Mouse (Mus musculus) limb, embryonic 12.5 days (tissue): ENCODE measurements around the gene Lsm3. TPM values are rescaled to one million over a fixed set of nuclear protein-coding genes. Genes with fewer than 3 reads are reported as not detected.

Experiments
- ATAC-seq: fragments of 200-750 bp; cut with Nextera tagmentation; 2 replicates; pipeline ENCODE4 v1.8.0; 2017; ENCODE audit warnings: low read depth, moderate TSS enrichment; ENCODE audit not compliant: insufficient number of reproducible peaks, insufficient read depth, low FRiP score, low TSS enrichment
- H3K27ac ChIP-seq: fragments of 300-500 bp; sonication (generic); 2 replicates; pipeline ENCODE4 v1.5.1; 2016; ENCODE audit warnings: mild to moderate bottlenecking, moderate library complexity
- H3K27me3 ChIP-seq: fragments of 300-500 bp; sonication (generic); 2 replicates; pipeline ENCODE4 v1.6.1; 2016; ENCODE audit warnings: mild to moderate bottlenecking, moderate library complexity
- H3K36me3 ChIP-seq: fragments of 300-500 bp; sonication (generic); 2 replicates; pipeline ENCODE4 v1.6.1; 2016; ENCODE audit warnings: mild to moderate bottlenecking, moderate library complexity
- H3K4me1 ChIP-seq: fragments of 300-500 bp; sonication (generic); replicated peaks from 2 replicates; pipeline ENCODE4 v1.6.1; 2016
- H3K4me2 ChIP-seq: fragments of 300-500 bp; sonication (generic); 2 replicates; pipeline ENCODE4 v1.6.1; 2016; ENCODE audit warnings: mild to moderate bottlenecking, moderate library complexity
- H3K4me3 ChIP-seq: fragments of 300-500 bp; sonication (generic); replicated peaks from 2 replicates; pipeline ENCODE4 v1.5.1; 2016; ENCODE audit warnings: mild to moderate bottlenecking
- H3K9ac ChIP-seq: fragments of 300-500 bp; sonication (generic); replicated peaks from 2 replicates; pipeline ENCODE4 v1.6.1; 2016; ENCODE audit warnings: mild to moderate bottlenecking, moderate library complexity
- H3K9me3 ChIP-seq: fragments of 300-500 bp; sonication (generic); 2 replicates; pipeline ENCODE4 v1.6.1; 2016; ENCODE audit warnings: mild to moderate bottlenecking, moderate library complexity
- WGBS: fragments of 180-500 bp; shearing (Covaris S2); methylation state at CpG from one replicate; pipeline ENCODE4 v1.1.7; 2016; 5-methylcytosine and 5-hydroxymethylcytosine counted together
- polyA plus RNA-seq: library from polyadenylated mRNA; unstranded; fragments of >200 nt; fragmentation: Nextera tagmentation; extraction: Ambion mirVana; gene quantifications from 2 replicates; pipeline ENCODE4 v1.2.1, GENCODE M21; 2016

The Lsm3 gene
- polyA plus RNA-seq, 1 experiment from 2014 or later, result 344 TPM

GRCm38 (mm10) chr6:91486736-91487453, 28.8 kb upstream of the Lsm3 start:
- Histone ChIP-seq H3K27me3 (no peaks in the 10 kb centered on the region), H3K4me3 (no peak overlapping the region), H3K4me1 (no peaks in the 10 kb centered on the region), H3K36me3 (peaks cover 97% of the 10 kb centered on the region), H3K9ac (no peak overlapping the region), H3K4me2 (no peak overlapping the region), H3K9me3 (no peaks in the 10 kb centered on the region), H3K27ac (no peak overlapping the region)
- ATAC-seq, result no peak
- 91% methylated on average over 15 of the region's 15 CpGs for WGBS

- no peaks in the 10 kb centered on the region for H3K4me1 ChIP-seq
- no peak overlapping the region for H3K9ac ChIP-seq
- peaks cover 97% of the 10 kb centered on the region for H3K36me3 ChIP-seq
- H3K4me2 ChIP-seq, result no peak overlapping the region
- H3K27me3 ChIP-seq, result no peaks in the 10 kb centered on the region
- H3K9me3 ChIP-seq, result no peaks in the 10 kb centered on the region
- H3K4me3 ChIP-seq, result no peak overlapping the region
- H3K27ac ChIP-seq, result no peak overlapping the region
- ATAC-seq, result no peak
- WGBS, result 87% methylated on average over 9 of the region's 9 CpGs
Measured at GRCm38 (mm10) chr6:91488496-91489212, 27.1 kb upstream of the Lsm3 start.

GRCm38 (mm10) chr6:91489872-91490271, 25.9 kb upstream of the Lsm3 start:
- Histone ChIP-seq H3K36me3 (peaks cover 95% of the 10 kb centered on the region), H3K4me1 (no peaks in the 10 kb centered on the region), H3K9me3 (no peaks in the 10 kb centered on the region), H3K9ac (no peak overlapping the region), H3K4me3 (no peak overlapping the region), H3K27me3 (no peaks in the 10 kb centered on the region), H3K4me2 (no peak overlapping the region), H3K27ac (no peak overlapping the region)
- ATAC-seq, result no peak
- WGBS, result 80% methylated on average over 10 of the region's 10 CpGs

GRCm38 (mm10) chr6:91491004-91491403, 24.7 kb upstream of the Lsm3 start:
- WGBS, result 79% methylated on average over 6 of the region's 6 CpGs
- peaks cover 95% of the 10 kb centered on the region for H3K36me3 ChIP-seq
- no peaks in the 10 kb centered on the region for H3K9me3 ChIP-seq
- H3K9ac ChIP-seq, result no peak overlapping the region
- no peak for ATAC-seq
- no peak overlapping the region for H3K4me2 ChIP-seq
- H3K4me3 ChIP-seq, result no peak overlapping the region
- H3K27ac ChIP-seq, result no peak overlapping the region
- no peaks in the 10 kb centered on the region for H3K27me3 ChIP-seq
- no peaks in the 10 kb centered on the region for H3K4me1 ChIP-seq

GRCm38 (mm10) chr6:91493053-91493452, 22.7 kb upstream of the Lsm3 start:
- Histone ChIP-seq H3K4me2 (no peak overlapping the region), H3K27ac (no peak overlapping the region), H3K9ac (no peak overlapping the region), H3K36me3 (peaks cover 95% of the 10 kb centered on the region), H3K4me1 (no peaks in the 10 kb centered on the region), H3K27me3 (no peaks in the 10 kb centered on the region), H3K9me3 (no peaks in the 10 kb centered on the region), H3K4me3 (no peak overlapping the region)
- no peak for ATAC-seq
- WGBS, result 87% methylated on average over 10 of the region's 10 CpGs

- Histone ChIP-seq H3K4me3 (no peak overlapping the region), H3K27ac (no peak overlapping the region), H3K36me3 (peaks cover 97% of the 10 kb centered on the region), H3K4me1 (no peaks in the 10 kb centered on the region), H3K9me3 (no peaks in the 10 kb centered on the region), H3K27me3 (no peaks in the 10 kb centered on the region), H3K4me2 (no peak overlapping the region), H3K9ac (no peak overlapping the region)
- ATAC-seq, result no peak
- 88% methylated on average over 8 of the region's 8 CpGs for WGBS
Measured at GRCm38 (mm10) chr6:91494526-91494925, 21.2 kb upstream of the Lsm3 start.

GRCm38 (mm10) chr6:91503302-91503701, 12.4 kb upstream of the Lsm3 start:
- Histone ChIP-seq H3K4me2 (no peak overlapping the region), H3K36me3 (peaks cover 99% of the 10 kb centered on the region), H3K27me3 (no peaks in the 10 kb centered on the region), H3K4me1 (no peaks in the 10 kb centered on the region), H3K4me3 (no peak overlapping the region), H3K9ac (no peak overlapping the region), H3K9me3 (no peaks in the 10 kb centered on the region), H3K27ac (no peak overlapping the region)
- ATAC-seq, result no peak
- WGBS, result 92% methylated on average over 1 of the region's 1 CpGs

- Histone ChIP-seq H3K36me3 (peaks cover 94% of the 10 kb centered on the region), H3K27me3 (no peaks in the 10 kb centered on the region), H3K4me2 (no peak overlapping the region), H3K9ac (no peak overlapping the region), H3K4me3 (no peak overlapping the region), H3K9me3 (no peaks in the 10 kb centered on the region), H3K27ac (no peak overlapping the region), H3K4me1 (no peaks in the 10 kb centered on the region)
- ATAC-seq, result no peak
- 95% methylated on average over 5 of the region's 5 CpGs for WGBS
Measured at GRCm38 (mm10) chr6:91506036-91506435, 9.7 kb upstream of the Lsm3 start.

- Histone ChIP-seq H3K9ac (no peak overlapping the region), H3K4me1 (no peaks in the 10 kb centered on the region), H3K4me3 (no peak overlapping the region), H3K9me3 (no peaks in the 10 kb centered on the region), H3K27ac (no peak overlapping the region), H3K27me3 (no peaks in the 10 kb centered on the region), H3K36me3 (peaks cover 79% of the 10 kb centered on the region), H3K4me2 (no peak overlapping the region)
- no peak for ATAC-seq
- WGBS, result 57% methylated on average over 3 of the region's 3 CpGs
Measured at GRCm38 (mm10) chr6:91508041-91508440, 7.7 kb upstream of the Lsm3 start.

GRCm38 (mm10) chr6:91509326-91509725, 6.4 kb upstream of the Lsm3 start:
- Histone ChIP-seq H3K27ac (no peak overlapping the region), H3K4me1 (peaks cover 2% of the 10 kb centered on the region), H3K27me3 (no peaks in the 10 kb centered on the region), H3K36me3 (peaks cover 66% of the 10 kb centered on the region), H3K9ac (no peak overlapping the region), H3K4me2 (no peak overlapping the region), H3K4me3 (no peak overlapping the region), H3K9me3 (no peaks in the 10 kb centered on the region)
- 41% methylated on average over 7 of the region's 7 CpGs for WGBS
- no peak for ATAC-seq

- Histone ChIP-seq H3K4me2 (no peak overlapping the region), H3K27me3 (no peaks in the 10 kb centered on the region), H3K4me1 (peaks cover 10% of the 10 kb centered on the region), H3K36me3 (peaks cover 57% of the 10 kb centered on the region), H3K4me3 (no peak overlapping the region), H3K27ac (no peak overlapping the region), H3K9ac (no peak overlapping the region), H3K9me3 (no peaks in the 10 kb centered on the region)
- whole genome bisulfite sequencing, result 66% methylated on average over 10 of the region's 10 CpGs
- ATAC-seq, result no peak
Measured at GRCm38 (mm10) chr6:91510211-91510610, 5.5 kb upstream of the Lsm3 start.
